Mouse (Mus musculus) kidney, adult 8-10 months (tissue): ENCODE data around the gene Vps8.

Experiments
- DNase-seq, 2 experiments: peaks; one replicate each; pipeline ENCODE4 v3.0.0; 2022

Gene Vps8

DNA sequence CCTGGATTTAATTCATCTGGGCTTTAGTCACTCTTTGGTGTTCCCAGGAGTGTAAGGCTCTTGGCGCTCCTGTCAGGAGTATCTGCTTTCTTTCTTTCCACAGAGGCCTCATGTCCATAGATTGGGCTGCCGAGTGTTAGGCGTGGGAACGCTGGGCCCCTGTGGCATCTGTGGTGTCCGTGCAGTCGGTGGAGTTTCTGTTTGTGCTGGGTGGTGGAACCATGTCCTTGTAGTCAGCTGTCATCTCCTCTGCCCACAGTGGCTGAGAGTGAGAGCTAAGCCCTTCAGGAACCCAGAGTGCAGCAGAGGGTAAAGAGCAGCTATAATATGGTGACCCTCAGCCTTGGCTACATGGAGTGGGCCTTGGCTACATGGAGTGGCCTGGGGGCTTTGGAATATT lies 140.4 kb downstream of the Vps8 start:
- no peak for DNase-seq

DNA sequence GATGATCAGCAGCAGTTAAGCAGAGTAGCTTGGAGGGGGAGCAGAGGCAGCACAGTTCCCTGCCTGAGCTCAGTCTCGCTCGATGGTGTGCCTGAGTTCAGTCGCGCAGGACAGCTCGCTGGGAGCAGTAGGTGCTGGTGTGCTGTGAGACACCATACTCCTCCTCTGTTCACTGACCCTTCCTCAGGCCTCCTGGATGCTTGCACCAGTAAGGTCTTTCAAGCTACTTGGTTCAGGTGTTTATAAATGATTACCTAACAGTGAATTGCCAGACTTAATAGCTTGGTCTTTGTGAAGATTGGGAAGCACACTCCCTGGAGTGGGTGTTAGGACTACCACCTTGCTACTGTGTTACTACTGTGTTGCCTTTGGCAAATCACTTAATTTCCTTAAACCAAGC lies 144.2 kb downstream of the Vps8 start:
- DNase-seq, result peak; percentile 20 to 22

DNA sequence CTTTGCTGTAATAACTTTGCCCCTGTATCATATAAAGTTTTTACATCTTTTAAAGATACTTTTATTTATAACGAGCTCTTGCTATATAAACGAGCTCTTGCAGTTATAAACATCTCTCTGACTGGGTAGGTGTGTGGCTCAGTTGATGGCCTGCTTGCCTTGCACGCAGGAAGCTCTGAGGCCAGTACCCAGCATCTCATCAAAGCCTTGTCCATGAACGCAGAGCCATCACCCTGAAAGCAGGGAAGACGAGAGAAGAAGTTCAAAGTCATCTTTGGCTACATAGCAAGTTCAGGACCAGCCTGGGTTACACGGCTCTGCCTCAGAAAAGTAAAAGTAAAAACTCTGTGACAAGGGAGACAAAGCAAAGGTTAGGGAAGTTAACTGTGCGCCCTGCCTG lies 147.0 kb downstream of the Vps8 start:
- no peak for DNase-seq

DNA sequence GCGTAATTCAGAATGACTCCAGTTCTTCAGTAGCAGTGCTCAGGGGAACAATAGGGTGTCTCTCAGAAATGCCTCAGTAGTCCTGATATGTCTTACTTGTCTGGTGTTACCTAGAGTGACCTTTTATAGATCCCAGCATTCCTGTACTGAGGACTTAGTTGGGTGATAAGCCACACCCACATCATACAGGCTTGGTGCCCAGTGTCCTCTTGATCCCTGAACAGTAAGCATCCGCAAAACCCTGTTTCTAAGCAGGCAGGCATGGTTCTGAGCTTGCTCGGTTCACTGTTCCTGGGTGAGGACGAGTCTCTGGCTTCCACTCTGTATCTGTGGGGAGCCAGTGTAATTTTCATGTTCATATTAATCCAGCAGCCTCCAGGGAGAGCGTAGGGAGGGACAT lies 147.9 kb downstream of the Vps8 start:
- DNase-seq, result peak; percentile 44 to 52

- no peak for DNase-seq
Observed at GRCm38 (mm10) chr16:21576000-21576420, 153.1 kb downstream of the Vps8 start.

- no peak for DNase-seq
Observed at GRCm38 (mm10) chr16:21589110-21589509, 166.2 kb downstream of the Vps8 start.

DNA sequence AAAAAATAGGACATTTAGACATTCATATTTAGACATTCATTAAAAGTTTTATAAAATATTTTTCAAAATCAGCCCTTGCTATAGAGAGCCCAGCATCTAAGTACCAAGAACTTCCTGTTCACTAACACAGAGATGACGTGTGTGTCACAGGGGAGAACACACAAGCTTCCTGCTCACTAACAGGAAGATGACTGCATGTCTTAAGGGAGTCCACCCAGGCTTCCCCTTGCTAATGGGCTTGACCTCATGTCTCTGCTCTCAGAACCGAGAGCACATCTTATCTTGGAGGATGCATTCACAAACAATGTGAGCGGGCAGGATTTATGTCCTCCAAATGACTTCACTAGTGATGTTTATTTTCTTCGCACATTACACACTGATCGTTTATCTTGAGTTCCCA lies 167.9 kb downstream of the Vps8 start:
- peak; percentile 43 to 45 for DNase-seq

GRCm38 (mm10) chr16:21591511-21591910 lies 168.6 kb downstream of the Vps8 start:
- no peak for DNase-seq

DNA sequence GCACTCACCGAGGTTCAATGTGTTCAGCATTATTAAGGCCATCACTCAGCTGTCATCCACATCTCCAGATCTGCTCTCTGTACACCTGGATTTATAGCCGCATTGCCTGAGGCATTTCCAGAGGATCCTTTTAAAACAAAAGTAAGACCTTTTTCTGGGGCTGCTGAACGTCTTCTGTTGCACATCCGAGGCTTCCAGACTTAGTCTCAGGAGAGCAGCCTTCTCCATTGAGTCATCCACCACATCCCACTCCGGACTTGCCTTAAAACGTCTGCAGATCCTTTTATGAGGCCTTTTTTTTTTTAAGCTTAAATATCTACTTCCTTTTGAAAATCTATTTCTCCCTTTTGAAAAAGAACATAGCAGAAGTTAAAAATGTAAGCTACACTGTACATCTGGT lies 172.6 kb downstream of the Vps8 start:
- no peak for DNase-seq

GRCm38 (mm10) chr16:21604354-21604753 lies 181.4 kb downstream of the Vps8 start:
- DNase-seq, result peak; percentile 52 to 64

DNA sequence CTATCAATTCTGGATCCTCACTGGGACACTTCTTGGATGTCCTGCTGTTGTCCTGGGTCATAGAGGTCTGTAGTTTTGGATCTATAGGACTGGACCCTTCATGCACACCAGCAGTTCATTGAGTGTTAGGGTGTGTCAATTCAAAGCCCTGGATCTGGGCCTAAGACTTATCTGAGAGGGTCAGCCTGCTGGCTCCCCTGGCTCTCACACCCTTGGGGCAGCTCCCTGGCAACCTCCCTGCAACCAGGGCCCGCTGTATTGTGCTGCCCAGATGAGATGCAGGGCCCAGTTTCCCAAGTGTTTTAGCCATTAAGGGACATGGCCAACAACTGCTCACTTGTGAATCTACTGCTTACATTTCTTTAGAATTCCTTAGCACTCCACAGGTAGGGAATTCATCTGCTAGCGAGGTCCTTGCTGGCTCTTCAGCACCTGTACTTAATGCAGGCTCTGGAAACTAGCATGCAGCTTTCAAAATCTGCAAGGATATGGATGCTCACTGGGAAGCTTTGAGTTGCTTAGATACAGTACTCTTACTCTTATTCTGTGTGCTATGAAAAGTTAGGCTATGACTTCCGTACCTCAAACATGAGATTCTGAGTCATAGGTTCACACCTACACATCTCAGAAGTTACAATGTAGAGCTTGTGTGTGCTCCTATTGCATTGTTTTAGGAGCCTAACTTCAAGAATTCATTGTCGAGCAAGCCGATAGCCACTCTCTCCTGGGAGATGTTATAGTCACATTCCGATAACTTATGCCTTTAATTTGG lies 183.5 kb downstream of the Vps8 start:
- no peak for DNase-seq

DNA sequence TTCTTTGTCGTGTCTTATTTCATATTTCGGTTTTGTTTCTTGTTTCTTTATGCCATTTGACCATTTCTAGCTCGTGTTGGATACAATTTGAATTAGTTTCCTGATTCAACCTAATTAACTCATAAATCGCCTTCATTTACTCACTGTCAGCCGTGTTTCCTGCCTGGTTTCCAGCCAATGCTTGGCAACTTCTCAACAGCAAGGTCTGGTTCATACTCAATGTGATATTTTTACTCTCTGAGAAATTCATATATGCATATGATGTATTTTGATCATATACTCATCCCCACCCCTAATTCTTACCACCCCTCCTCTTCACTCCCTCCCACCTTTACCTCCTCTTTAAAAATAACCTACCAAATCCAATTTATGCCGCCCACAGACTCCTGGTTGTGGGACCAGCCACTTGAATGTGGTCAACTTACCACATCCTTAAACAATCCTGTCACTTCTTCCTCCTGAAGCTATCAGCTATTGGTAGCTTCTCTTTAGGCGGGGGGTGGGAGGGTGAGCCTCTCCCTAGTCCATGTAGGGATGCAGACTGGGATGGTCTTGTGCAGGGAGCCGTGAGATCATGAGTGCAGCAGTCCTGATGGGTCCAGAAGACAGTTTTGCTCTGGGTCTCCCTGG lies 184.2 kb downstream of the Vps8 start:
- DNase-seq, result peak; percentile 10 to 28

- no peak for DNase-seq
Observed at GRCm38 (mm10) chr16:21607651-21608040, 184.7 kb downstream of the Vps8 start.

DNA sequence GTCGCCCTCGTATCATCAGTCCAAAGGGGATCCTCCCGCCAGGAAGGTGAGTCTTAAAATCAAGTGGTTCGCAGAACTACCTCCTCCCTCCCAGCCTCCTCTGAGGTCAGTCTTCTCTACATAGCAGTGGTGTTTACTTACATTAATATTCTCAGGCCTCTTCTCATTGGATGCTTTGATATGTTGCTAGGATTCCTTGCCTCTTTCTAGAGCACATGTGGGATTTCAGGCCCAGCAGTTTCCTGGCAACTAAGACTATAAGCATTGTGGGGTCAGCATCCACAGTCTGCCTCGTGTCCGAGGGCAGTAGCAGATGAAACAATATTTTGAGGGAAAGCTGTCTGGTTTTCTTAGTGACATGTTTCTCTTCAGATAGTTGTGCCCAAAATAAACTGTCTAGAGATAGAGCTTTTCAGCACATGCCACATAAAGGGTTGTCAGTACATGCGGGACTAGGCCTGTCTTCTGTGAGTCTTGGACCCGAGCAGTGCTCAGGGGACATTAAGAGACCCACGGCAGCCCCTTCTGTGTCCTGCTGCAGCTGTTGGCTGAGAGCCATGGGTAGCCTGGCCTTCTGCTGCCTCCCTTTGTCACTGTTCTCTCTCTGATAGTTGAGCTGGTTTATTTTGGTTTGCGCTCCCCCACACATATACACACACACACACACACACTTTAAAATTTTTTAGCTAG lies 185.4 kb downstream of the Vps8 start:
- no peak for DNase-seq

DNA sequence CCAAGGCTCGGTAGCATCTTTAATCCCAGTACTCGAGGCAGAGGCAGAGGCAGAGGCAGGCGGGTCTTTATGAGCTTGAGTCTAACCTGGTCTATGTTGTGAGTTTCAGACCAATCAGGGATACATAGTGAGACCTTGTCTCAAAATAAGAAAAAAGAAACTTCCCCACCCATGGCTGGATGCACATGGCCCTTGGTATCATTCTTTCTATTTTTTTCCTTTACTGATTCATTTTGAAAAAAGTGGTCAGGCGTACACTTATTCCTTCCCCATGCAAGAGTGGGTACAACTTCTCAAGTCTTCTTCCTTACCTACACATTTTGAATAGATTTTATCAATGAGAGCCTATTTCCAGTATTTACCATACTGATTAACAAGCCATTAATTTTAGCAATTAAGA lies 187.6 kb downstream of the Vps8 start:
- no peak for DNase-seq

DNA sequence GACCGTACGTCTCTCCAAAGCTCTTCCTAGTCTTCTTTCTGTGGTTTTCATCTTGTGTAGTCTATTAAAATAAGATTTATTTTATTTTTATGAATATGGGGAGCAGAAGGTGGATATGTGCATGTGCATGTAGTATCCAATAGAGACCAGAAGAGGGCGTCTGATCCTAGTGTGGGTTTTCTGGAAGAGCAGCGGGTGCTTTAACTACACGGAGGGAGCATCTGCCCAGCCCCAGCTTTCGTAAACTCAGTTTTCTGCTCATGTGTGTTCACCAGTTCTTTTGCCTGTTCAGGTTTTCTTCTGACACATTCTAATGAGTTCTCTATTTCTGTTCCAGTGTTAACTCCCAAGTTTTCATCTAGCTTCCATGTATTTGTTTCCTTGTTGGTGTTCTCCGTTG lies 192.9 kb downstream of the Vps8 start:
- DNase-seq, result peak; percentile 17 to 33

DNA sequence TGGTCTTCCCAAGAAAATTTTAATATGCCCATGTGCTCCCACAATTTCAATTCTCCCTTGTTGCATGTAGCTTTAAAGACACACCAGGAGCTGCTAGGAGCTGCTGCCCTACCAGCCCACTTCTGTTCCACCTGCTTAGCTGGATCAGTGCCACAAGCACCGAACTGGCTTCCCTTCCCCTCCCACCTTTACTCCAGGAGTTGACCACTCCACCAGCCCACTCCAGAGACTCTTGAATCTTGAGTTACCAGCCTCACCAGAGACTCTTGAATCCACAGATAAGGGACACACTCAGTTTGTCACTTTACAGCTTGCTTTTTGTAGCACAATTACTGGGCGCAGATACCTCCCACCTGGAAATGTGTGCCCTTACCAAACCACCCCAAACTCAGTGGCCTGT lies 197.7 kb downstream of the Vps8 start:
- DNase-seq, result no peak

GRCm38 (mm10) chr16:21625784-21626634 lies 203.1 kb downstream of the Vps8 start:
- DNase-seq, result no peak

DNA sequence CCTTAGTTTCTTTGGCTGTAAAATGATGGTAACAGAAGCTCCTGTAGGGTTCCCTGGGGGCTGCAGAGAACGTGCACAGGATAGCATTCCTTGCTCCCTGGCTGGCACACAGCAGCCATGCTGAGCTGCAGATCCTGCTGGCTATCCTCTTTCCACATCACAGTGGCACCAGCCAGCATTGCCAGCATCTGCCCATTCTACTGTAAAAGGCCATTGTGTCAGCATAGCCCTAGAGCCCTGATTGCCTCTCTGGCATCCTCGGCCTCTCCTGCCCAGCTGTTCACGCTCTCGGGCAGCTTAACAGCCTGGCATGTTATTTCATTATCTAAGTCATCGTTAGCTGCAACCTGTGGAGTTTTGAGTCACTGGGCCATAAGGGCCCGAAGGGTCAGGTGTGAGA lies 204.3 kb downstream of the Vps8 start:
- DNase-seq, result no peak

- DNase-seq, result no peak
Observed at GRCm38 (mm10) chr16:21628061-21628591, 205.2 kb downstream of the Vps8 start.

- no peak for DNase-seq
Observed at GRCm38 (mm10) chr16:21630614-21631013, 207.7 kb downstream of the Vps8 start.

DNA sequence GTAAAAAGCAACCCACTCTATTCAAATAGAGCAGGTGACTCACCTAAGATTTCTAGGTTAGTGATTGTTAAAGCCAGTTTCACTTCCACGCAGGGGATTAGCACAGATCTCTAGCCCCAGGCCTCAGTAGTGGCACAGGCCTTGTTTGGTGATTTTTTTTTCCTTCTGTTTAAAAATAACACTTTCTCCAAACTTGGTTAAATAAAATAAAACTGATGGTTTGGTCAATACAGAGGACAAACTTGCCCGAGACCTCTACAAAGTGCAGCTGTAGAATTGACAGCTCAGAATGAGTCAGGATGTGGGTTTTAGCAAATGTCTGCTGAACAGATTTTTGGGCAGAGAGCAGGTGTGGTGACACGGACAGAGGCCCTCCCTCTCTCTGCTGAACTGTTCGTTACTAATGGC lies 208.9 kb downstream of the Vps8 start:
- DNase-seq, result no peak

GRCm38 (mm10) chr16:21634460-21634859 lies 211.5 kb downstream of the Vps8 start:
- no peak for DNase-seq
